ENCODE assay signal across 8 mouse cellular contexts in the genomic region with DNA sequence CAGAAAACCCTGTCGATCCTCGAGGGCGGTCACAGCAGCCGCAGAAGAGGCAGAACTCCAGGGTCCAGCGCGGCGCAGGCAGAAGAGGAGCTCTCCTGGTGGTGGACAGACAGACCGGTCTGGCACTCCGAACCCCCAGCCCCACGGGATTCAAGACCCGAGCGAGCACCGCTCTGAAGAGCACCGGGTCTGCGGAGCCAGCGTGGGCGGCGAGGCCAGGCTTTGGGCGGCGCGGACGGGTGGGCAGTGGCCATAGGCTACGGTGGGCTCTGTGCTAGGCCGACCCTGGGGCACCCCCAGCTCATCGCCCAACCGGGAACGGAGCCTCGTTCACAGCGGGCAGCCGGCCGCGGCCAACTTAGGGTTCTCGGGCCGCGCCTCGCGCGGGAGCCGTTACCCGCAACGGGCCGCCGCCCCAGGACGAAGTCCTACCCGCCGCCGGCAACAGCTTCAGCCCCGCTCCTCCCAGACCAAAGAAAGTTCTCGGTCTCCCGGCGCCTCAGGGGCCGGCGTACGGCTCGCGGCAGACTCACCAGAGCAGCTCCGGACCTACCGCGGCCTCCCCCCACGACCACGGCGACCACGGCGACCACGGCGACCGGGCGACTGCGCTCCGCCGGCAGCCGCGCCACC. TPM values are rescaled to one million over a fixed set of nuclear protein-coding genes. Genes with fewer than 3 reads are reported as not detected.
DNase-seq lines count a peak whose midpoint lies in the region; ATAC-seq lines count a peak whose summit lies in the region.

No protein-coding gene starts in this region.

- peak overlapping the region; percentile 75 for H3K27ac ChIP-seq in embryonic facial prominence, embryonic 13.5 days
- H3K27ac ChIP-seq in hindbrain, embryonic 16.5 days (ENCODE audit: low read depth, low read length) = peak overlapping the region; percentile 83
- H3K27ac ChIP-seq in macrophage = peak overlapping the region; percentile 37

- no peaks in the 10 kb centered on the region for H3K9me3 ChIP-seq in embryonic facial prominence, embryonic 13.5 days
- no peaks in the 10 kb centered on the region for H3K9me3 ChIP-seq in hindbrain, embryonic 16.5 days (ENCODE audit: control insufficient read depth, low read length)

- no peaks in the 10 kb centered on the region for H3K27me3 ChIP-seq in embryonic facial prominence, embryonic 13.5 days
- H3K27me3 ChIP-seq in hindbrain, embryonic 16.5 days (replicated peaks; ENCODE audit: control insufficient read depth, insufficient read depth, low read length) = no peaks in the 10 kb centered on the region

- ATAC-seq in embryonic facial prominence, embryonic 13.5 days (ENCODE audit: insufficient number of reproducible peaks, insufficient read depth, low FRiP score, low TSS enrichment, low read depth) = peak; percentile 63
- ATAC-seq in hindbrain, embryonic 16.5 days = peak; percentile 44

- H3K4me2 ChIP-seq in embryonic facial prominence, embryonic 13.5 days = peak overlapping the region; percentile 76
- H3K4me2 ChIP-seq in hindbrain, embryonic 16.5 days (ENCODE audit: low read length) = peak overlapping the region; percentile 65

- under 1% methylated on average over 71 of the region's 73 CpGs for WGBS in embryonic facial prominence, embryonic 13.5 days
- WGBS in hindbrain, embryonic 16.5 days = under 1% methylated on average over 61 of the region's 73 CpGs
- under 1% methylated on average over 64 of the region's 73 CpGs for WGBS in macrophage (ENCODE audit: missing documents)

- H3K79me2 ChIP-seq in macrophage (ENCODE audit: inconsistent target) = peaks cover 49% of the 10 kb centered on the region

- H3K4me3 ChIP-seq in embryonic facial prominence, embryonic 13.5 days = peak overlapping the region; percentile 91
- H3K4me3 ChIP-seq in hindbrain, embryonic 16.5 days (ENCODE audit: low read length) = peak overlapping the region; percentile 84
- H3K4me3 ChIP-seq in macrophage (ENCODE audit: inconsistent target) = peak overlapping the region; percentile 72

- H3K9ac ChIP-seq in embryonic facial prominence, embryonic 13.5 days = peak overlapping the region; percentile 88
- H3K9ac ChIP-seq in hindbrain, embryonic 16.5 days (ENCODE audit: low read depth, low read length) = peak overlapping the region; percentile 92

- DNase-seq in left cerebral cortex, postnatal 4 days = peak; percentile 47
- DNase-seq in left cerebral cortex, postnatal 36 days (ENCODE audit: low spot score in 2 of 2) = no peak
- DNase-seq in T-cell, adult 2 months (ENCODE audit: low spot score) = peak; percentile 3
- DNase-seq in testis, postnatal 14 days (ENCODE audit: low spot score) = peak; percentile 69
- no peak for DNase-seq in ovary, adult 18-20 months (ENCODE audit: low spot score)

- no peaks in the 10 kb centered on the region for H3K4me1 ChIP-seq in embryonic facial prominence, embryonic 13.5 days
- peaks cover 6% of the 10 kb centered on the region for H3K4me1 ChIP-seq in hindbrain, embryonic 16.5 days (ENCODE audit: control insufficient read depth, insufficient read depth, low read depth, low read length)

- no peaks in the 10 kb centered on the region for H3K36me3 ChIP-seq in embryonic facial prominence, embryonic 13.5 days
- H3K36me3 ChIP-seq in hindbrain, embryonic 16.5 days (ENCODE audit: control insufficient read depth, insufficient read depth, low read length) = no peaks in the 10 kb centered on the region
- no peaks in the 10 kb centered on the region for H3K36me3 ChIP-seq in macrophage (ENCODE audit: inconsistent target)

- intact Hi-C loops in left cerebral cortex, postnatal 4 days (cut with DNase I) = no loop called here
- intact Hi-C loops in left cerebral cortex, postnatal 36 days (cut with DNase I) = loop anchor here (1.0 kb wide), 1 partner anchor 47 kb away; no protein-coding TSS in a partner anchor

RNA-seq across cellular contexts. Expression of a gene that starts 0.4 kb away (rescaled TPM):
- total RNA-seq in left cerebral cortex, postnatal 4 days (2021) = 10 to 100 TPM; 62.8 to 73.1 TPM
- total RNA-seq in left cerebral cortex, postnatal 36 days (2021) = 10 to 100 TPM; 14.6 to 20.0 TPM
- 27.1 and 30.0 TPM in 2 replicates for polyA plus RNA-seq in embryonic facial prominence, embryonic 13.5 days (2015; fragmentation: Nextera tagmentation; extraction: Ambion mirVana)
- polyA plus RNA-seq in hindbrain, embryonic 16.5 days (2015; fragmentation: Nextera tagmentation; extraction: Ambion mirVana) = 24.0 and 31.0 TPM in 2 replicates
- 100 to 1,000 TPM in 3 of 26 experiments, 10 to 100 TPM in 23; 13.2 to 140 (median 50.9) TPM for total RNA-seq in macrophage (2018; cell fraction: chromatin; rRNA removed)
- 10 to 100 TPM; 13.6 to 67.0 (median 29.6) TPM for total RNA-seq in macrophage (2018; cell fraction: cytosol; rRNA removed)
- total RNA-seq in macrophage (2018; cell fraction: nucleus; rRNA removed) = 100 to 1,000 TPM in 3 of 26 experiments, 10 to 100 TPM in 23; 18.0 to 115 (median 43.6) TPM
- polyA plus RNA-seq in macrophage (2018) = 26.1 to 41.3 TPM (median 35.1 TPM) in 3 replicates

Comparison
In these comparisons a context has a peak if more than half of its experiments do, and no peak if none do; other contexts are left out.
1. DNase-seq: peak in left cerebral cortex, postnatal 4 days (single experiment), T-cell, adult 2 months (single experiment) and testis, postnatal 14 days (single experiment); none in left cerebral cortex, postnatal 36 days (0 of 2) and ovary, adult 18-20 months (single experiment).
2. Peak in every context shown above with its lines, with median percentiles within 50 percentile points of each other: H3K27ac ChIP-seq and H3K4me3 ChIP-seq.